Mouse (Mus musculus) lung, postnatal 25 days (tissue): ENCODE data around the gene Olfr362.
"Not testable (repeated sequence)": the region's sequence is repeated elsewhere in the genome, so short reads cannot be mapped to it uniquely, and the experiment has no call there.

Source experiments
- DNase-seq: peaks from one replicate; pipeline ENCODE4 v3.0.0; 2022; ENCODE audit warnings: low spot score

The Olfr362 gene

DNA sequence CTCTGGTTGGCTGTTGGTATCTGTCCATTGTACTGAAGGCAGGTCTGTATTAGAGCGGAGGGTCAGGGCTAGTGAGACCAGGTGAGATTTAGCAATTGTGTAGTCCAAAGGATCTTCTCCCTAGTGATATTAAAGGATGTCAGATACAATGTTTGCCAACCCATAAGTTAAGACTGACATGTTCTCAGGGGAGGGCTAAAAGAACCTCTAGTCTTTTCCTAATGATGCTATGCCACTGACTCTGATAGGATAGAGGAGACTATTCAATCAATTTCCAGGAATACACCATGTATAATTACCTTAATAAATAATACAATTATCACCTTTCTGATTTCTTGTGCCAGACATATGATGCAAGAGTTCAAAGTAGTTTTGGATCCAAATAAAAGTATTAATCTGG, at the start of gene Olfr362:
Olfr362 (minus strand) TSS at position 101 of the 400 bp plus-strand sequence.
- DNase-seq, result no peak

DNA sequence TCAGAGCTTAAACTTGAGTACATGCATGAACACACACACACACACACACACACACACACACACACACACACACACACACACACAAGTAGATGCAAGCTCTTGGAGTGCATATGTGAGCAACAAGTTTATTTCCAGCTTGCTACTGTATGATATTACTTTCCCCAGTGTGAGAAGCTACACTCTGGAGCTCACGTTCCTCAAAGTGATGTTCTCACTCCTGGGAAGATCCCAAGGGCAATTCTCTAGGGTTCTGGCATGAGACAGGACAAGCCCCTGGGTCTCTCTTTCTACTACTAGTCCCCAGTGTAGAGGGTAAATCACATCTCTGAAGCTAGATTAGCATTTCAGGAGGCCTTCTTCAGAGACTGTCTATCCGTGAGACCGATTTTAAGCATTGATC, 21.3 kb upstream of the Olfr362 start, which contains the start of gene Olfr364-ps1:
Olfr364-ps1 (plus strand) TSS at position 301 of the 400 bp plus-strand sequence.
- no peak for DNase-seq

GRCm38 (mm10) chr2:37089190-37089589, 28.5 kb downstream of the Olfr362 start, which contains the start of gene Olfr361:
Gene Olfr361, minus strand, starts transcription at chr2:37089290.
- not testable (repeated sequence) for DNase-seq

GRCm38 (mm10) chr2:37065446-37065845, 52.3 kb downstream of the Olfr362 start, which contains the start of gene Olfr360:
Gene Olfr360, plus strand, starts transcription at chr2:37065746.
- no peak for DNase-seq
